Mouse (Mus musculus) E14TG2a.4 (cell line): ENCODE results near the gene Arid1a.

Source experiments
- CTCF ChIP-seq: conservative IDR thresholded peaks from 2 replicates; pipeline ENCODE4 v1.5.1; 2014; ENCODE audit warnings: low read length
- NANOG ChIP-seq: IDR thresholded peaks from 2 replicates; pipeline ENCODE4 v1.6.1; 2014; ENCODE audit warnings: borderline replicate concordance, low read length, mixed read lengths
- POU5F1 ChIP-seq: IDR thresholded peaks from 2 replicates; pipeline ENCODE4 v1.6.1; 2014; ENCODE audit warnings: low read length, borderline replicate concordance

- TF ChIP-seq CTCF: no peak
- no peak for TF ChIP-seq NANOG
- no peak for TF ChIP-seq POU5F1
These were observed 76.9 kb downstream of the Arid1a start for GRCm38 (mm10) chr4:133679629-133680028.
